Mouse (Mus musculus): ENCODE results near the gene Gm36210.

DNA sequence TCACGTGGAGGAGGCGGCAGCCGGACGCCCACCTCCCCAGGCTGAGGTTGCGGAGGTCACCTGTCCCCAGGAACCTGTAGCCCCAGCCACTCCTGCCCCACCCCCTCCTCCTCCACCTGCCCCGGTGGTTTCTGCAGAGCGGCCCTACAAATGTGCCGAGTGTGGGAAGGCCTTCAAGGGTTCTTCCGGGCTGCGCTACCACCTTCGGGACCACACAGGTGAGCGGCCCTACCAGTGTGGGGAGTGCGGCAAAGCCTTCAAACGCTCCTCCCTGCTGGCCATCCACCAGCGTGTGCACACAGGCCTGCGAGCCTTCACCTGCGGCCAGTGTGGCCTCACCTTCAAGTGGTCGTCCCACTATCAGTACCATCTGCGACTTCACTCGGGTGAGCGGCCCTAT, 13.7 kb upstream of the Gm36210 start:
- TF ChIP-seq CTCF (IDR thresholded peaks at IDR 0.05; ENCODE audit: low read depth, low read length) (no peak), POLR2A (IDR thresholded peaks at IDR 0.05; ENCODE audit: extremely low read depth, insufficient read depth, low read length) (no peak)
